Mouse (Mus musculus) kidney, postnatal 4 days (tissue): ENCODE results near the gene Msrb3.
A peak's percentile ranks its signal among the peaks of the same experiment; 100 is the strongest.

Experiments
- DNase-seq, 2 experiments: peaks; one replicate each; pipeline ENCODE4 v3.0.0; 2021; ENCODE audit warnings: mixed read lengths in 2 of 2

Gene Msrb3

DNA sequence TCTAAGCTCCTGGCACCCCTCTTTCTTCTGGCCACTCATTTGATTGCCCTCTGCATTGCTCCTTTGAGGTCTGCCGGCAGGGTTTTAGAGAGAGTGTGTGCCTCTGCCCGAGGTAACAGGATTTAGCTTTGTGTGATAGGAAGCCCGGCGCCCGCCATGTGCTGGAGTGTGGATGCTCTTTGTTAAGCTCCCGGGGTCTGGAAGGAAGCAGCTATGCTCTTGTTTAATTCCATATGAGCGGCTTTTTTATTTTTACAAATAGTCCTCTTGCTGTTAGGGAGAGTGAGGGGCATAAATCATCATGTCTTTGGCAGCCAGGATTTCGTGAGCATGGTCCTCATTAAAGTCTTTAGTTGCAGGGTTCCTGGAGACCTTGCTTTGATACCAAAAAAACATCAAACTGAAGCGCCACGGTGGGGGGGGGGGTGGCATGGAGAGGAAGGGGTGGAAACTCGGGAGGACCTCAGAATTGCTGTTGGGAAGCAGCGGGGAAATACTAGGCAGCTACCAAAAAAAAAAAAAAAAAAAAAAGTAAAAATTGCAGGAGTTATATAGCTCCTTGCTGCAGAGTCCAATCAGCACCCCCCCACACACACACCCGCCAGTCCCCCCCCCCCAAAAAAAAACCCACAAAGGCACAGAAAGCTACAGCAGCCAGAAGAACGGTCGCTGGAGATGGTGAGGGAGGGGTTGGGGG, 154.3 kb downstream of the Msrb3 start:
- peak; percentile 52 to 62 for DNase-seq

DNA sequence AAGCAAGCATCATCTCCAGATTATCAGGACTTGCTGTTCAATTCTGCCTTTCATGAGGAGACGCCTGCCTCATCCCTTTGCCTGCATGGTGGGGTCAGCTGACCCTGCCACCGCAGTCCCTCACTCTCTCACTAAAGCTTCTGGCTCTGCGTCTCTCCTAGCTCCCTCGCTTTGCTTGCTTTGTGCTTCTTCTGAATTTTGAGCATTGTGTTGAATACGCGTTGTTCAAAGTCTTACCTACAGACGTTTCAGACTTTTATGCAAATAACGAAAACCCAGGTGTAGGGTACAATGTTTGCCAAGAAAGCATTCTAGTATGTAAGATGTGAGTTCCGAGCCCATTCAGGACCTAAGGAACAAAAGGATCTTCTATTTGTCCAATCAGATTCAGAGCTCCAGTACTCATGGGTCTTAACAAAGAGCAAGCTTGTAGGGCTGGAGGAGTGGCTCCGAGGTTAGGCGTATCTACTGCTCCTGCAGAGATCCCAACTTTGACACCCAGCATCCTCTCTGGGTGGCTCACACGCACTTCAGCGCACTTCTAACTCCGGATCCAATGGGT, 162.3 kb downstream of the Msrb3 start:
- DNase-seq, result no peak

DNA sequence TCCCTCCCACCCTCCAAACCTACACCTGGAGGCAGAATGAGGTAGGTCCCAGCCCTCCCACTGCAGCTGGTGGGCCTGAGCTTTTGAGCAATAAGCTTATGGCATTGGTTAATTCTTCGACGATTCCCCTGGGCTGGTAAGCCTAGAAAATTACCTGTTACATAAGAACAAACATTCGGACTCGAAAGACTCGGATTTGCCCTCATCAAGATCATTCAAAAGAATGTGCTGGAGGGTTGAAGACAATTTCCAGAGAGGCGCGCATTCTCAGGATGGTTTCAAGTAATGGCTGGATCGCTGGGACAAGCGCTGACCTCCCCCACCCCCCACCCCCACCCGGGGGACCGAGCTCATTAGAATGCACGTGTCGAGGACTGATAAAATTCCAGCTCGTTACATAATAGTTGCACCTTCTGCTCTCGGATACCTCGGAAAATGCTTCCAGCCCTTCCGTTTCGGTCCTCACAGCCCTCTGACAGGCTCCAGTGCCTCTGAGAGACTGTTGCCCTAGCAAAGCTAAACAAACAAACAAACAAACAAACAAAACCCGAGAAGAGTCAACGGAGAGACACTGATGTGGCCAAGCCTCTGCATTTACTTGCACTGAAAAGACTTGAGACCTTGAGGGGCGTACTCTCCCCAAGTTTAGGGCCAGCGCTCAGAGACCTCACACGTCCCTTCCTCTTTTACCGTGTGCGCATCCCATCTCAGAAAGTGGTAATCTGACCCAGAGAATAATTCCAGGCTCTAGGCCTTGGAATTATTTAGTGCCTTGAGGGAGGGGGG, 163.0 kb downstream of the Msrb3 start:
- no peak for DNase-seq

DNA sequence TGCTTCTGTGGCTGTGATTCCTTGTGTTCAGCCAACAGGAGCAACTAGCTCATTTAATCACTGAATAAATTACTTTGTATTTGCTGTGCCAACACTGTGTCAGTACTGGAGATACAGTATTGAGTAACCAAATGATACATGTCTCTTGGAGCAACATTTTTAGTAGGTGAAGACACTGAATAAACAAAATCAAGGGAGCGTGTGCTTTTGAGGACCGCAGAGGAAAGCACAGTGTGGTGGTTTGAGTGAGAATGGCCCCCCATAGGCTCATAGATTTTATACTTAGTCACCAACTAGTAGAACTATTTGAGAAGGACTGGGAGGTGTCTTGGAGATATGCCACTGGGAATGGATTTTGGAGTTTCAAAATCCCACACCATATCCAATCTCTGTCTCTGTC, 164.5 kb downstream of the Msrb3 start:
- DNase-seq, result no peak
